Mouse (Mus musculus): ENCODE data around the gene Tmub2.
A peak's percentile ranks its signal among the peaks of the same experiment; 100 is the strongest.

The Tmub2 gene

GRCm38 (mm10) chr11:102319941-102320685 is 35.4 kb downstream of the Tmub2 start:
- Histone ChIP-seq H3K36me3 (ENCODE audit: control insufficient read depth, insufficient read depth, low read length, poor library complexity, severe bottlenecking) (no peaks in the 10 kb centered on the region), H3K27me3 (ENCODE audit: control insufficient read depth, insufficient read depth, low read length, poor library complexity, severe bottlenecking) (no peaks in the 10 kb centered on the region)
- DNase-seq (ENCODE audit: low read depth, low spot score), result peak; percentile 65

- no peak for DNase-seq (ENCODE audit: low read depth, low spot score)
- Histone ChIP-seq H3K36me3 (ENCODE audit: control insufficient read depth, insufficient read depth, low read length, poor library complexity, severe bottlenecking) (no peaks in the 10 kb centered on the region), H3K27me3 (ENCODE audit: control insufficient read depth, insufficient read depth, low read length, poor library complexity, severe bottlenecking) (no peaks in the 10 kb centered on the region)
Measured at GRCm38 (mm10) chr11:102320686-102321005, 35.9 kb downstream of the Tmub2 start.

GRCm38 (mm10) chr11:102321931-102322330 is 37.2 kb downstream of the Tmub2 start:
- no peak for DNase-seq (ENCODE audit: low read depth, low spot score)
- no peaks in the 10 kb centered on the region for H3K36me3 ChIP-seq (ENCODE audit: control insufficient read depth, insufficient read depth, low read length, poor library complexity, severe bottlenecking)
- H3K27me3 ChIP-seq (ENCODE audit: control insufficient read depth, insufficient read depth, low read length, poor library complexity, severe bottlenecking), result no peaks in the 10 kb centered on the region

- DNase-seq (ENCODE audit: low read depth, low spot score), result no peak
- H3K36me3 ChIP-seq (ENCODE audit: control insufficient read depth, insufficient read depth, low read length, poor library complexity, severe bottlenecking), result no peaks in the 10 kb centered on the region
- H3K27me3 ChIP-seq (ENCODE audit: control insufficient read depth, insufficient read depth, low read length, poor library complexity, severe bottlenecking), result no peaks in the 10 kb centered on the region
Measured at GRCm38 (mm10) chr11:102323516-102323915, 38.8 kb downstream of the Tmub2 start.

GRCm38 (mm10) chr11:102327250-102327649 is 42.5 kb downstream of the Tmub2 start:
- H3K27me3 ChIP-seq (ENCODE audit: control insufficient read depth, insufficient read depth, low read length, poor library complexity, severe bottlenecking), result no peaks in the 10 kb centered on the region
- no peaks in the 10 kb centered on the region for H3K36me3 ChIP-seq (ENCODE audit: control insufficient read depth, insufficient read depth, low read length, poor library complexity, severe bottlenecking)
- DNase-seq (ENCODE audit: low read depth, low spot score), result no peak

- DNase-seq (ENCODE audit: low read depth, low spot score), result no peak
- H3K36me3 ChIP-seq (ENCODE audit: control insufficient read depth, insufficient read depth, low read length, poor library complexity, severe bottlenecking), result no peaks in the 10 kb centered on the region
- no peaks in the 10 kb centered on the region for H3K27me3 ChIP-seq (ENCODE audit: control insufficient read depth, insufficient read depth, low read length, poor library complexity, severe bottlenecking)
Measured at GRCm38 (mm10) chr11:102327839-102328238, 43.1 kb downstream of the Tmub2 start.

GRCm38 (mm10) chr11:102329518-102329917 is 44.8 kb downstream of the Tmub2 start:
- Histone ChIP-seq H3K27me3 (ENCODE audit: control insufficient read depth, insufficient read depth, low read length, poor library complexity, severe bottlenecking) (no peaks in the 10 kb centered on the region), H3K36me3 (ENCODE audit: control insufficient read depth, insufficient read depth, low read length, poor library complexity, severe bottlenecking) (no peaks in the 10 kb centered on the region)
- DNase-seq (ENCODE audit: low read depth, low spot score), result no peak

GRCm38 (mm10) chr11:102330039-102330438 is 45.3 kb downstream of the Tmub2 start:
- H3K36me3 ChIP-seq (ENCODE audit: control insufficient read depth, insufficient read depth, low read length, poor library complexity, severe bottlenecking), result no peaks in the 10 kb centered on the region
- H3K27me3 ChIP-seq (ENCODE audit: control insufficient read depth, insufficient read depth, low read length, poor library complexity, severe bottlenecking), result no peaks in the 10 kb centered on the region
- no peak for DNase-seq (ENCODE audit: low read depth, low spot score)

GRCm38 (mm10) chr11:102331806-102332205 is 47.1 kb downstream of the Tmub2 start:
- no peaks in the 10 kb centered on the region for H3K36me3 ChIP-seq (ENCODE audit: control insufficient read depth, insufficient read depth, low read length, poor library complexity, severe bottlenecking)
- no peak for DNase-seq (ENCODE audit: low read depth, low spot score)
- H3K27me3 ChIP-seq (ENCODE audit: control insufficient read depth, insufficient read depth, low read length, poor library complexity, severe bottlenecking), result no peaks in the 10 kb centered on the region

- DNase-seq (ENCODE audit: low read depth, low spot score), result no peak
- Histone ChIP-seq H3K36me3 (ENCODE audit: control insufficient read depth, insufficient read depth, low read length, poor library complexity, severe bottlenecking) (no peaks in the 10 kb centered on the region), H3K27me3 (ENCODE audit: control insufficient read depth, insufficient read depth, low read length, poor library complexity, severe bottlenecking) (no peaks in the 10 kb centered on the region)
Measured at GRCm38 (mm10) chr11:102333061-102333460, 48.3 kb downstream of the Tmub2 start.

GRCm38 (mm10) chr11:102334010-102334409 is 49.3 kb downstream of the Tmub2 start:
- H3K27me3 ChIP-seq (ENCODE audit: control insufficient read depth, insufficient read depth, low read length, poor library complexity, severe bottlenecking), result no peaks in the 10 kb centered on the region
- no peak for DNase-seq (ENCODE audit: low read depth, low spot score)

GRCm38 (mm10) chr11:102334973-102335700 is 50.4 kb downstream of the Tmub2 start:
- Histone ChIP-seq H3K36me3 (ENCODE audit: control insufficient read depth, insufficient read depth, low read length, poor library complexity, severe bottlenecking) (no peaks in the 10 kb centered on the region), H3K27me3 (ENCODE audit: control insufficient read depth, insufficient read depth, low read length, poor library complexity, severe bottlenecking) (no peaks in the 10 kb centered on the region)
- DNase-seq (ENCODE audit: low read depth, low spot score), result no peak

More at GRCm38 (mm10) chr11:102334010-102334409, 49.3 kb downstream of the Tmub2 start:
- no peaks in the 10 kb centered on the region for H3K36me3 ChIP-seq (ENCODE audit: control insufficient read depth, insufficient read depth, low read length, poor library complexity, severe bottlenecking)

- Histone ChIP-seq H3K36me3 (ENCODE audit: control insufficient read depth, insufficient read depth, low read length, poor library complexity, severe bottlenecking) (no peaks in the 10 kb centered on the region), H3K27me3 (ENCODE audit: control insufficient read depth, insufficient read depth, low read length, poor library complexity, severe bottlenecking) (no peaks in the 10 kb centered on the region)
- DNase-seq (ENCODE audit: low read depth, low spot score), result no peak
Measured at GRCm38 (mm10) chr11:102336191-102336590, 51.5 kb downstream of the Tmub2 start.

GRCm38 (mm10) chr11:102337921-102338320 is 53.2 kb downstream of the Tmub2 start:
- no peaks in the 10 kb centered on the region for H3K36me3 ChIP-seq (ENCODE audit: control insufficient read depth, insufficient read depth, low read length, poor library complexity, severe bottlenecking)
- H3K27me3 ChIP-seq (ENCODE audit: control insufficient read depth, insufficient read depth, low read length, poor library complexity, severe bottlenecking), result no peaks in the 10 kb centered on the region
- no peak for DNase-seq (ENCODE audit: low read depth, low spot score)

GRCm38 (mm10) chr11:102338561-102338960 is 53.8 kb downstream of the Tmub2 start:
- Histone ChIP-seq H3K27me3 (ENCODE audit: control insufficient read depth, insufficient read depth, low read length, poor library complexity, severe bottlenecking) (no peaks in the 10 kb centered on the region), H3K36me3 (ENCODE audit: control insufficient read depth, insufficient read depth, low read length, poor library complexity, severe bottlenecking) (no peaks in the 10 kb centered on the region)
- peak; percentile 9 for DNase-seq (ENCODE audit: low read depth, low spot score)
